Mouse (Mus musculus) erythroblast, embryonic 14.5 days (primary cell): ENCODE measurements around the gene Brf1. TPM values are rescaled to one million over a fixed set of nuclear protein-coding genes. Genes with fewer than 3 reads are reported as not detected.

Experiments used
- H3K27me3 ChIP-seq: 2 replicates; pipeline ENCODE4 v1.6.1; 2012; ENCODE audit warnings: inconsistent platforms; ENCODE audit not compliant: control insufficient read depth
- H3K36me3 ChIP-seq: 2 replicates; pipeline ENCODE4 v1.6.1; 2012; ENCODE audit warnings: mild to moderate bottlenecking, inconsistent platforms; ENCODE audit not compliant: control insufficient read depth
- H3K4me1 ChIP-seq: 2 replicates; pipeline ENCODE4 v1.6.1; 2012; ENCODE audit warnings: inconsistent platforms; ENCODE audit not compliant: control insufficient read depth
- H3K4me3 ChIP-seq: replicated peaks from 2 replicates; pipeline ENCODE3; 2012; ENCODE audit warnings: moderate library complexity, mild to moderate bottlenecking, inconsistent platforms
- H3K9me3 ChIP-seq: 2 replicates; pipeline ENCODE4 v1.6.1; 2012; ENCODE audit warnings: low read length, inconsistent platforms, mixed read lengths; ENCODE audit not compliant: control insufficient read depth
- GATA1 ChIP-seq: IDR thresholded peaks from 2 replicates; pipeline ENCODE4 v1.6.1; 2012; ENCODE audit warnings: low read length, inconsistent platforms, mixed read lengths
- TAL1 ChIP-seq: IDR thresholded peaks from 3 replicates; pipeline ENCODE4 v1.6.1; 2012; ENCODE audit warnings: low read length, inconsistent platforms, mixed read lengths
- polyA plus RNA-seq: library from polyadenylated mRNA; stranded (reverse); fragments of >175 nt; gene quantifications from 2 replicates; pipeline ENCODE4 v1.2.3, GENCODE M21; 2012

Brf1 gene
- polyA plus RNA-seq, 1 experiment = 3.6 TPM

DNA sequence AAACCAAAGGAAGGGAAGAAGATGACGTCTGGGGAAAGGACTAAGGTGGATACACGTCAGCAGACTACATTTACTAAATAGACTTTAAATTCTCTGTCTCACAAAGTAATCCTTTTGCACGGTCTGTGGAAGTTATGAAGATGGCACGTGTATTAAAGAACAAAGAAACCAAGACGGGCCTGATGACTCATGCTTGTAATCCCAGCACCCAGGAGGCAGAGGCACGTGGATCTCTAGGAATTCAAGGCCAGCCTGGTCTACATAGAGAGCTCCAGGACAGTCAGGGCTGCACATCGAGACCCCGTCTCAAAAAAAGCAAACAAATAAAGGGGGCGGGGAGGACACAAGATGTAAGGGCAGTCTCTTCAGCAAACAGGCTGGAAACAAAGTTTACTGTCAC lies 25.8 kb downstream of the Brf1 start:
- H3K4me3 ChIP-seq = no peak overlapping the region
- H3K36me3 ChIP-seq = peaks cover 93% of the 10 kb centered on the region
- no peaks in the 10 kb centered on the region for H3K9me3 ChIP-seq
- TF ChIP-seq GATA1 = no peak
- no peak for TF ChIP-seq TAL1
- peaks cover 26% of the 10 kb centered on the region for H3K4me1 ChIP-seq
- no peaks in the 10 kb centered on the region for H3K27me3 ChIP-seq

DNA sequence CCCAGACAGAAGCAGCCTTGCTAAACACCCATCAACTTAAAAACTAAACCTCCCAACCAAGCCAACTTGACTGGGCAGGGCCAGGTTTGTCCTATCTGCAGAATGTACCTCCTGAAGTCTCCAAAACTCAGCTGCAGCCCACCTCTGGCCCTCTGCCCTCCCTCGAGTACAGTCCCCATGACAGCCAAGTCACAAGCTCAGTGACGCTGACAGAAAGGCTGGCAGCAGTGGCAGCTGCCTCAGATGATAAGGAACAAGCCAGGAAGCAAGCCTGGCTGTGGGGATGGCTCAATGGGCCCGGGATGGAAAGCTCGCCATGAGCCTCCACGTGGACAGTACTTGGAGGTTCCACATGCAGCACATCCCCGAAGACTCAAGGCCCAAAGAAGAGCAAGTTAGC lies 30.9 kb downstream of the Brf1 start:
- Histone ChIP-seq H3K36me3 (peaks cover 100% of the 10 kb centered on the region), H3K27me3 (no peaks in the 10 kb centered on the region), H3K9me3 (no peaks in the 10 kb centered on the region), H3K4me1 (no peaks in the 10 kb centered on the region), H3K4me3 (no peak overlapping the region)
- TF ChIP-seq TAL1 = no peak
- TF ChIP-seq GATA1 = no peak

DNA sequence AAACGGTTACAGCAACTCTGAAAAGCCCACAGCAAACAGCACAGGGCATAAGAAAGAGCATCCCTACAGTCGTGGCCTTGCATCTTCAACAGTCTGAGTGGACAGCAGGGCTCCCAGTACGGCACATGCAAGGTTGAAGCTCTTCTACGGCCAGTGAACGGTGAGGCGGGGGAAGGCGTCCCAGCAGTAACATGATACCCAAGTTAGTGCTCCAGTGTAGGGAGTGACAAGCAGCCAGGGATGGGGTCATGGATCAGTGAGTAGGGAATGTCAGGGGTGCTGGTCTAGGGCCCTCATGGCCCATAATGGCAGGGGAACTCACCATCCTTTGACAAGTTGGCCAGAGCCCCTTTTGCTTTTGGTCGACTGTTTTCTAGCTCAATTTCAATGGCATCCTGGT lies 31.6 kb downstream of the Brf1 start:
- Histone ChIP-seq H3K4me1 (no peaks in the 10 kb centered on the region), H3K4me3 (no peak overlapping the region), H3K9me3 (no peaks in the 10 kb centered on the region), H3K27me3 (no peaks in the 10 kb centered on the region), H3K36me3 (peaks cover 100% of the 10 kb centered on the region)
- no peak for TF ChIP-seq GATA1
- no peak for TF ChIP-seq TAL1

GRCm38 (mm10) chr12:112965783-112966182 lies 34.7 kb downstream of the Brf1 start:
- H3K4me1 ChIP-seq = no peaks in the 10 kb centered on the region
- no peaks in the 10 kb centered on the region for H3K27me3 ChIP-seq
- no peaks in the 10 kb centered on the region for H3K9me3 ChIP-seq
- H3K4me3 ChIP-seq = no peak overlapping the region
- peaks cover 100% of the 10 kb centered on the region for H3K36me3 ChIP-seq
- TF ChIP-seq TAL1 (no peak), GATA1 (no peak)

GRCm38 (mm10) chr12:112961872-112962271 lies 38.6 kb downstream of the Brf1 start:
- Histone ChIP-seq H3K4me1 (no peaks in the 10 kb centered on the region), H3K4me3 (no peak overlapping the region), H3K27me3 (no peaks in the 10 kb centered on the region), H3K9me3 (no peaks in the 10 kb centered on the region), H3K36me3 (peaks cover 92% of the 10 kb centered on the region)
- no peak for TF ChIP-seq GATA1
- TF ChIP-seq TAL1 = no peak

DNA sequence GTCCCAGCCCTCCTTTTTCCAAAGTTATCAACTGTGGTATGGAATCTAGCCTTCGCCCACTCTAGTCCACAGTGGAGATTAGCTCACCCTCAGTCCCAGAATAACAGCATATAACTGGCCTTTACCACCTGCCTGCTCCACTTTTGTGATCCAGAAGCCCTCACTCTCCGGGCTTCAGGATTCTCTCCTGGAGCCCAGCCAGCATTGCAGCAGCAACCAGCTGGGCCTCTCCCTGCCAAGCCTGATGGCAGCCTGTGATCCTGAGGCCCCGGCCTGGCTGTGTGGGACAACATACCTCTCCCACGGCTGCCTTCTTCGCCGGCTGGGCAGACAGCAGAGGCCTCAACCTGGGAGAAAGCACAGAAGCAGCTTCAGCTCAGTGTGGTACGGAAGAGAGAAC lies 39.1 kb downstream of the Brf1 start:
- Histone ChIP-seq H3K4me1 (no peaks in the 10 kb centered on the region), H3K36me3 (peaks cover 89% of the 10 kb centered on the region), H3K9me3 (no peaks in the 10 kb centered on the region), H3K27me3 (no peaks in the 10 kb centered on the region), H3K4me3 (no peak overlapping the region)
- TF ChIP-seq GATA1 = no peak
- TF ChIP-seq TAL1 = no peak

DNA sequence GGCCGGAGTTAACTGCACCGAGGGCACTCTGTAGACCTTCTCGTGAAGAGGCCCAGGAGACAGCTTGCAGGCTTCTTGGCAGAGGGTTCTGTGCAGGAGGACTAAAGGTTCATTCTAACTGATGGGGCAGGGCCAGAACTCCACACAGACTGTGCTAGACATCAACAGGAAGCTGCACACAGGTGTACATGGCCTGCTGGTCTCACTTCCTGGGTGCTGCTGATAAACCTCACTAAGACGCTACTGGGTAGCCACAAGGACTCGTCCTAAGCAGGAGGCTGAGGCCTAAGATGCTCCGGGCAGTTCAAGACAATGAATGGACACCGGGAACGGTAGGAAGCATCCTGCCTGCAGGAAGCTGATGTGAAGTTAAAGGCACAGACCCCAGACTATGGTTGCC lies 41.1 kb downstream of the Brf1 start:
- Histone ChIP-seq H3K36me3 (peaks cover 70% of the 10 kb centered on the region), H3K4me3 (no peak overlapping the region), H3K9me3 (no peaks in the 10 kb centered on the region), H3K4me1 (peaks cover 4% of the 10 kb centered on the region), H3K27me3 (no peaks in the 10 kb centered on the region)
- no peak for TF ChIP-seq GATA1
- no peak for TF ChIP-seq TAL1

- TF ChIP-seq GATA1 (no peak), TAL1 (no peak)
- Histone ChIP-seq H3K27me3 (peaks cover 2% of the 10 kb centered on the region), H3K4me3 (no peak overlapping the region), H3K9me3 (no peaks in the 10 kb centered on the region), H3K36me3 (peaks cover 59% of the 10 kb centered on the region), H3K4me1 (peaks cover 4% of the 10 kb centered on the region)
These were observed 42.2 kb downstream of the Brf1 start for GRCm38 (mm10) chr12:112958303-112958702.

- peaks cover 26% of the 10 kb centered on the region for H3K27me3 ChIP-seq
- peaks cover 11% of the 10 kb centered on the region for H3K4me1 ChIP-seq
- H3K9me3 ChIP-seq = no peaks in the 10 kb centered on the region
- H3K4me3 ChIP-seq = no peak overlapping the region
- H3K36me3 ChIP-seq = peaks cover 34% of the 10 kb centered on the region
- no peak for TF ChIP-seq TAL1
- TF ChIP-seq GATA1 = no peak
These were observed 44.7 kb downstream of the Brf1 start for GRCm38 (mm10) chr12:112955800-112956199.

GRCm38 (mm10) chr12:112952926-112953565 lies 47.5 kb downstream of the Brf1 start:
- peaks cover 53% of the 10 kb centered on the region for H3K27me3 ChIP-seq
- peaks cover 7% of the 10 kb centered on the region for H3K36me3 ChIP-seq
- no peak overlapping the region for H3K4me3 ChIP-seq
- no peaks in the 10 kb centered on the region for H3K9me3 ChIP-seq
- TF ChIP-seq GATA1 = no peak
- TF ChIP-seq TAL1 = no peak
- H3K4me1 ChIP-seq = peaks cover 24% of the 10 kb centered on the region
